Mouse (Mus musculus) layer of hippocampus, postnatal 36 days (tissue): Measurements from ENCODE around the gene Vmn2r120. TPM values are rescaled to one million over a fixed set of nuclear protein-coding genes. Genes with fewer than 3 reads are reported as not detected.
"Not testable (repeated sequence)": the region's sequence is repeated elsewhere in the genome, so short reads cannot be mapped to it uniquely, and the experiment has no call there.

Experiments
- DNase-seq, 2 experiments: peaks; one replicate each; pipeline ENCODE4 v3.0.0; 2022
- total RNA-seq, 2 experiments: library from RNA; stranded (reverse); gene quantifications; 2 replicates each; pipeline ENCODE4 v1.2.3; 2021

Gene Vmn2r120
- under 1 TPM; 0.05 to 0.07 TPM for total RNA-seq

DNA sequence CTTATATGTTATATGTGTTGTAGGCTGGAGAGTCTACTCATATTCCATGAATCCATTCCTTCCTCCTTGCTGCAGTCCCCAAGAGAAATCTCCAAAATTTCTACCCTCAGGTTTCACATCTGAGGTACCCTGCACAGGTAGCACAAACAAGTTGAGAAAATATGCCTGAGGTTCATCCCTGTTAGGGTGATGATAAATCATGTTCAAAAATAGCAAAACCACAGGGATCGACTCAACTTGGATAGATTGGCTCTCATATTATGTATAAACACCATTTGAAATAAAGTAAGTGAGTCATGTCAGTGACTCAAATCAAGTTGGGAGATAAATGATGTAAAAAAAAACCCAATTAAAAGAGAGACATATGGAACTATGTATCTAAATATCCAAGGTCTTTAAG lies at the start of gene Vmn2r120:
TSS of gene Vmn2r120 (minus strand) at position 101 of the 400 bp plus-strand sequence.
- DNase-seq = no peak

DNA sequence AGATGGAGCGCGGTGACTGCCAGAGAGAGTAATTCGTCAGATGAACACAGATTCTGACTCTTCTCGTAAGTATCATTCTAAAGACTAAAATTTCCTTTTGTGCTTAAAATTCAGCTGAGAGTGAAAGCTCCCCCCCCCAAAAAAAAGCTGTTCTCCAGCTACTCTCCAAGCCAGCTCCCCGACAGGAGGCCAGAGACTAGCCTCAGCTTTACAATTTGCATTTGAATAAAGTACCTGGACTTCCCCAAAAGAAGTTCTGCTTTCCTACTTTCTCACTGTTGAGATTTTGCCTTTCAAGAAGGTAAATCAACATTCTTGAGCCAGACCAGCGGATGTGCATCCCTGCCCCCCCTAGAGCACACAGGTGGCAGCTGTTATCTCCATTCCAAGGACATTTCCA lies 42.0 kb upstream of the Vmn2r120 start:
- not testable (repeated sequence) for DNase-seq

DNA sequence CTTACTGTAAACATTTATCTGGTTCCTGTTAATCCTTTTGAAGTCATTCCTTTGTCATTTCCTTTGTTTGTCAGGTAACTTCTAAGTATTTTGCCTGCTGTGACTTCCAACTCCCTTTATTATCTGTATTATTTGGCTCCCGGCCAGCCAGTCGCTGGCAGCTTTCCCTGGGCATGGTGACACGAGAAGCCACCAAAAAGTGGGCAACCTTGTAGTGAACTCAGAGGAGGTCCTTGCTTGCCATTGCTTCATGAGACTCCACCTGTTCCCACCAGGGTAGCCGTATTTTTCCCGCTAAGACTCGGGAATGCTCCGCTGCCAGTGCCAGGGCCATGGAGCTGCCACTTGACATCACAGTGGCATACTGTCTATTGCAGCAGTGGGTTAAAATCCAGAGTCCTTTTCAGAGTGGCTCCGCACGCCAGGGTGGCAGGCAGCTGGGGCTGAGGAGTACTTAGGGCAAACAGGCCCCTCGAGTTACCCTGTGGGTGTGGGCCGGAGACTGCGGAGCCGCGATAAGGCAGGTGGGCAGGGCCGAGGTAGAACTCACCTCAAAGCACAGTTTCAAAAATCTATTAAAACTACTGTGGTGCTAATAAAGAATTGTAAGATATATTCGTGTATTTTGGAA lies 28.9 kb upstream of the Vmn2r120 start:
- no peak for DNase-seq

Other genes with a start within 250 kb of the Vmn2r120 start
- gene Adgre1, start 186.8 kb downstream of the Vmn2r120 start, total RNA-seq = 1 to 10 TPM; 5.2 to 5.6 TPM
- gene Gm21834, start 196.7 kb upstream of the Vmn2r120 start, total RNA-seq = not detected
- 10 to 100 TPM; 23.3 to 24.3 TPM for gene Cntnap5c, start 224.1 kb upstream of the Vmn2r120 start, total RNA-seq